Mouse (Mus musculus): Measurements from ENCODE around the gene Fbxl19.
A peak's percentile ranks its signal among the peaks of the same experiment; 100 is the strongest.
"Not testable (repeated sequence)": the region's sequence is repeated elsewhere in the genome, so short reads cannot be mapped to it uniquely, and the experiment has no call there.

Gene Fbxl19

DNA sequence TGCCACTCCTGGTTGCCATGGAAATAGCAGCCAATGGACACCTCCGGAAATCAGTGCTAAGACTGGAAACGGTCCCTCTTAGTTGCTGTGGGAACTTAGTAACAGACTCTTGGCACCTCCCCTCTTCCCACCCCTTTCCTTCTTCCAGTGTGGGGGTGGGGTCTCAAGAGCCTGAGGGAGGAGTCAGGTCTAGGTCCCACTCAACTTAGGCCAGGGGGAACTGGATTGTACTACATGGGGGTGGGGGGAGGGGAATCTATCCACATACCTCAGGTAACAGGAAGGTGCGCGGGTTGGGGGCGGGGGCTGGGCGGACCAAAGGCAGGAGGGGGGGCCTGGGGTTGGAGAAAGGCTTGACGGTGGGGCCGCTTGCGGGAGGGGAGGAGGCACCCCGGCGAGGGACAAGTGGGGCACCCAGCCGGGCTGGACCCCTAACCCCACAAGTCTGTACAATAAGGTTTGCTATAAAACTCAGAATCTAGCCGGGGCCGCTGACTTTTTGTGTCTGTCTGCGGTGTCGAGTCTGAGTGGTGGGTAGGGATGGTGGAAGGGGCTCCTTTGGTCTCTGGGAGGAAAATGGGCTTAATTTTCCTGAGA is 24.8 kb downstream of the Fbxl19 start:
- peak; percentile 96 for DNase-seq

DNA sequence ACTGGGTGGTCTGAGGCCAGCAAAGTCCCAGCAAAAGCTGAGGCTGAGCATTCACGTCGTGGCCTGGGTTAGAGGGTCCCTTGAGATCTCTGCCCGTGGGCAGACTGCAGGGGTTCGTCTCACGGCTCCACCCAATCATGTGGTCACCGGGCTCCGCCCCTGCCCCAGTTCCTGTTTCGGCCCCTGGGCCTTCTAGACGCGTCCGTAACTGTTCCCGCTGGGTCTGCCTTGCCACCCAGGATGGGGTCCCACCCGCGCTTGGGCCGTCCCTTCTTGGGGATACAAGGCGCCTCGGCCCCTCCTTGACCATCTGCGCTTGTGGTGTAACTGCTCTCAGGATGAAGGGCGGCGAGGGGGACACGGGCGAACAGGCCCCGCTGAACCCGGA is 25.3 kb downstream of the Fbxl19 start, which contains the start of gene Orai3:
Gene Orai3, plus strand, starts transcription at position 165 of the 388 bp plus-strand sequence.
- peak; percentile 94 for DNase-seq

DNA sequence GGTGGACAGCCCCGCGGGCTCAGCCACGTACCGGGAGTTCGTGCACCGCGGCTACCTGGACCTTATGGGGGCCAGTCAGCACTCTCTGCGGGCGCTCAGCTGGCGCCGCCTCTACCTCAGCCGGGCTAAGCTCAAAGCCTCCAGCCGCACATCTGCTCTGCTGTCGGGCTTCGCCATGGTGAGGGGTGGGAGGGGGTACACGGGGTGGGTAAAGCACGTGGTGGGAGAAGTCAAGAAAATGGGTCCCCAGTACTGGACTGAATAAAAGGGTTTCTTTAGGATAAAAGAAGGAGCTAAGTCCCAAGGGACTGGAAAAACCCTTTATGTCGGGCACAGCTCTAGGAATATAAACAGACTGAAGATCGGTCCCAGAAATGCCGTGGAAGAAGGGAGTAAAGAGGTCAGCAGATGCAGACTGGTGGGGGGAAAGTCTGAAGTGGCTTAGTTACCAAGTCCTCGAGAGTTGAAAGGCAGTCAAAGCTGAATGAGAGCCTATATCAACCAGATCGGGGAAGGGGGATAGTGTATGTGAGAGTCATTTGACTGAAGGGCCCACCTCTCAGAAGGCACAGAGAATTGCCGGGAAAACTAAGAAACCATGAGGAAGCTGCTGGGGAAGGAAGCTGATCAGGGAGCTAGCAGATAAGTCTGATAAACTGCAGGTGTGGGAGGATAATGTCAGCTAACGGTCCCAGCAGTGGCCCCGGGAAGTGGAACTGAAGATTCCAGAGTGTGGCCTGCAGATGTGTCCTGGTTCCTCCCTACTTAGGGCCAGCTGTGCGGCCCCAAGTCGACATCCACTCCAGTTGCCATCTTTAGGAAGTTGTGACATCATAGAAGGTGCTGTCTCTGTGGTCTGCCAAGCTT is 25.9 kb downstream of the Fbxl19 start:
- DNase-seq = peak; percentile 26

DNA sequence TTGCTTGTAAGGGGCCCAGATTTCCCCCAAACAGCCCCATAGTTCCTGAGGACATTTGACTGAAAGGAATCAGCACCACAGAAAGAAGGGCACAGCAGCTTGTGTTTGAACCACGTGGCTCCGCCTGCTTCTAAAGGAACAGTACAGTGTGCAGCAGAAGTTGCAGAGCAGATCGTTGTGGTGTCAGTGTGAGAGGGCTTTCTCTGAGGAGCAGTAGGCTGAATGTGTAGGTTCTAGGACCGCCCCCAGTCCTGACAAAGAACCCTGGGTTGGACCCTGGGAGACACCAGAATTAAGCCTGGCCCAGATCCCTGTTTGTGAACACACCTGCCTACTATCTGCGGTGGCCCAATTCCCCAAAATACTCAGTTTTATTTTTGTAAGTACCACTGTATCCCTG is 26.9 kb downstream of the Fbxl19 start:
- DNase-seq = no peak

DNA sequence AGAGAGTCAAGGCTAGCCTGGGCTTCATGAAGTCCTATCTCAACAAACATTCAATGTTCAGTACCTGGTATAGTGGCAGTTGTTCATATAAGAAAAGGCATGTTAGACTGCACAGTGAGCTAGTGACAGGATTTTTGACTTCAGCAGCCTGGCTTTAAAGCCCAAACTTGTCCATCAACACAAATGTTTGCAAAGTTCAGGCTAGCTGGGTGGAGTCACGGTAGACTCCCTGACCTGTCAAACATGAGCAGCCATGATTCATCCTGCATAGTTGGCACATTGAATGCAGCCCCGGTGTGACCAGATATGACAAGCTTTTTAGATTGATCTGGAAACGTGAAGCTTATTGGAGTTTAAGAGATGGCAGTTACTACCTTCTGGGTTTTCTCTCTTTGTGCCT is 27.7 kb downstream of the Fbxl19 start:
- DNase-seq = no peak

DNA sequence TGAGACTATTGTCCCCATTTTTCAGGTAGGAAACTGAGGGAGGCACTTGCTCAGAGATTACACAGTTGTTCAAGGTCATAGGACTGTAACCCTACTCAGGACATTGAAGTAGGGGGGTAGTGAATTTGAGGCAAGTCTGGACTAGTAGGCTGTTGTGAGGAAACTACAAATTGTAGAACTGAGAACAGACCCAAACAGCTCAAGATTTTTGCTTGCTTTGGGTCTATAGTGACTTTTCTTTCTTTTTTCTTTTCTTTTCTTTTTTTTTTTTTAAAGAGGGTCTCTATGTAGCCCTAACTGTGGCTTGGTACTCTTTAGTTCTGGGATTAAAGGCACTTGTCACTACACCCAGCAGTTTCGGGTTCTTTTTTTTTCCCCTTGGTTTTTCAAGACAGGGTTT is 28.2 kb downstream of the Fbxl19 start:
- DNase-seq = no peak

DNA sequence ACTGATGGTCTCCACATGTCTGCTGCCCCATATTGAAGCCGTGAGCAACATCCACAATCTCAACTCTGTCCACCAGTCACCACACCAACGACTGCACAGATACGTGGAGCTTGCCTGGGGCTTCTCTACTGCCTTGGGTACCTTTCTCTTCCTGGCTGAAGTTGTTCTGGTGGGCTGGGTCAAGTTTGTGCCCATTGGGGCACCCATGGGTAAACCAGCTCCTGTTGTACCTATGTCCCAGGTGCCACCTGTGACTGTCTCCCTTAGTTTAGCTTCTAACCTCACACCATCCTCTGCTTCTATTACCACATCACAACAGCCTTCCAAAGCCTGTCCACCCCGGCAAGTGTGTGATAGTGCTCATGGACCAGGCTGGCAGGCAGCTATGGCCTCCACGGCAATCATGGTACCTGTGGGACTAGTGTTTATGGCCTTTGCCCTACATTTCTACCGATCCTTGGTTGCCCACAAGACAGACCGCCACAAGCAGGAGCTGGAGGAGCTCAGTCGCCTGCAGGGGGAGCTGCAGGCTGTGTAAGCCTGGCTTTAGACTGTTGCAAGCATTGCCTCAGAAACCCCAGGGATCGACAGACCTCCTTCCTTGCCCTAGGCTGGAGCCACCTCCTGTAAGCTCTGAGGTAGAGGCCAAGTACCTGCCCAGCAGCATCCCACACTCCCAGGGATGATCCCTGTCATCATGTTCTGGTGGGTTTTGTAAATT is 29.5 kb downstream of the Fbxl19 start:
- DNase-seq = peak; percentile 84

DNA sequence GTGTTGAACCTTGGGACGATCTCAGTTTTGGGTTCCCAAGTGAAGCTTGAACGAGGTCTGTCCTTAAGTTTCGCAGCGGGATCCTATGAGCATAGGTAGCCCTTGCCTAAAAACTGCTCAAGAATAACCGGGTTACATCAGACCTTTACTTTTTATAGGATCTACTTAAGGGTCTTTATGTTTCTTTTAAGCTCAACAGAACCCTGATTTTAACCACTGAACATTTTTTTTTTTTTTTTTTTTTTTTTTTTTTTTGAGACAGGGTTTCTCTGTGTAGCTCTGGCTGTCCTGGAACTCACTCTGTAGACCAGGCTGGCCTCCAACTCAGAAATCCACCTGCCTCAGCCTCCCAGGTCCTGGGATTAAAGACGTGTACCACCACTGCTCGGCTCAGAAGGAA is 31.5 kb downstream of the Fbxl19 start:
- DNase-seq = not testable (repeated sequence)

DNA sequence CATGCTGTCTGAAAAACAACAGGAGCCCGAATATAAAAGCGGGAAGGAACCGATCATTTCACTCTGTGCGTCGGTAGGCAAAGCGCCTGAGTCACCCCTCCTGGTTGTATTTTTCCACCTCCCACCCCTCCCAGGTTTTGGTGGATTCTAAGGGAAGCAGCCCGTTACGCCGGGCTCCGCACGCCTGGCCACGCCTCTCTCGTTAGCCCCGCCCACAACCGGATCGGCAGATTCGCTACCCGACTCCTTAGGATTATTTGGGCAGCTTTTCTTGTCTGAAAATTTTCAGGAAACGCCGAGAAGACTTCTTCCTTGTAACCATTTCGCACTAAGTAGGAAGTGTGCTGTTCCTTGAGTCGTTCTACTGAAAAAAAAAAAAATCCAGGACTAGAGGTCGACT is 32.1 kb downstream of the Fbxl19 start, which contains the start of gene Setd1a:
Gene Setd1a, plus strand, starts transcription at position 245 of the 400 bp plus-strand sequence.
- DNase-seq = peak; percentile 95

DNA sequence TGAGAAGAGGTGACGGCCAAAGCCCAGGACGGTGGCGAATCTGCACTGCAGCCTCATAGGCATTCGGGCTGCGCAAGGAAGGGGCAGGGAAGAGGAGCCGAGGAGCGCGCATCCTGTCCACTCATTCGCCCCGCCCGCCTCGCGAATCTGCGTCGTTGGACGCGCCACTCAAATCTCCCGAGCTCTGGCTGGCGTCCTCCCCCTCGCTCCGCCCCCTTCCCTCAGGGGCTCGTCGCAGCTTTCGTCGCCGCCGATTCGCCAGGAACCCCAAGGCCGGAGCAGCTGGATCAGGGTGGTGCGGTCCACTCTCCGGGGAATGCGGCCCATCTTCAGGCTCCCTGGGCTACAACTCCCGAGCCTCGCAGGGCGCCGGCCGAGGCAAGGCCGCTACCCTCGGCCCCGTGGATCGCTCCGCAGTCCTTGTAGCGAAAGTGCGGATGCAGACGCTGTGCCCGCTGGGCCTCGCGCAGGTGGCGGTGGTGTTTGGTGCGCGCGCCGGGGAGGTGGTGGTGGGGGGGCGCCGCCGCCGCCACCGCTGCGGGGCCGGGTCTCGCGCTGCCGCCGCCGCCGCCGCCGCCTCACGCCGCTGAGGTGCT is 32.6 kb downstream of the Fbxl19 start:
- peak; percentile 99 for DNase-seq

DNA sequence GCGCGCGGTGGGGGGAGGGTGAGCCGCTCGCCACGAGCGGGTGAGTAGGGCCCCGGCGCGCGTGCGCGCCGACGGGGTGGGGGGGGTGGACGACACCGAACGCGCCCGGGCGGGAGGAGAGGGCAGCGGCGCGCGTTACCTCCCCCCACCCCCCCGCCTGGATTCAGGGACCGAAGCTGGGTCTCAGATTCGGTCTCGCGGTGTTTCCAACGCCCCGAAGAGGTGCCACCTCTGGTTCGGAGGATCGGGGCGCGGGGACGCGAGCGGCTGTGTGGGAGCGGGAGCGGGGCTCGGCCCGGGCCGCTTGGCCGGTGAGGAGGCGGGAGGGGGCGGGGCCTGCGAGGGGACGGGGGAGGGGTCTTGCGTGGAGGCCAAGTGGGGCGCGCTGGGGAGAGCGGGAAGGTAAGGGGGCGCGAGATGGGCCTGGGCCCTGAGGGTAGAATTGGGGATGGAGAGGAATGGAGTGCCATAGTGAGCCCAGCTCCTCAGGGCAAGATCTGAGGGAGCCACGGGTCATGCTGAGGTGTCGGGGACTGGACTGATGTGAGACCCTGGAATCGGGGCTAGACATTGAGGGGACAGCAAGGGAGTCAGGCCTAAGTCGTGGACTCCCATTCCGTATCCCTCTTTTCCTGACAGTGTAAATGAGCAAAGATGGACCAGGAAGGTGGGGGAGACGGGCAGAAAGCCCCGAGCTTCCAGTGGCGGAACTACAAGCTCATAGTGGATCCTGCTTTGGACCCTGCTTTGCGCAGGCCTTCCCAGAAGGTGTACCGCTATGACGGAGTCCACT is 33.3 kb downstream of the Fbxl19 start:
- peak; percentile 83 for DNase-seq

DNA sequence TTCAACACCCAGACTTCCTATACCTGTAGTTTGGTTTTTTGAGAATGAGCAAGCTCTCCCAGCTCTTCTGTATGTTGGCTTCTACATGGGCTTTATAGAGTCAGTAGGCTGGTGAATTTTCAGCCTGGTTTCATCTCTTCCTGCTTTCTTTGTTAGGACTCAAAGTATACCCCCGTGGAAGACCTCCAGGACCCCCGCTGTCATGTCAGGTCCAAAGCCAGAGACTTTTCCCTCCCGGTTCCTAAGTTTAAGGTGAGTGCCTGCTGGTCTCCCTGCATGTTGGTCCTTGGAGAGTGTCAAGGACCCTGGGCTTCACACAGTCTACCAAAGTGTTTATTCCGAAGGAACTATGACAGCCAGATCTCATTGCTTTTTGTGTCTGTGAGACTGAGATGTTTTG is 34.0 kb downstream of the Fbxl19 start:
- no peak for DNase-seq

DNA sequence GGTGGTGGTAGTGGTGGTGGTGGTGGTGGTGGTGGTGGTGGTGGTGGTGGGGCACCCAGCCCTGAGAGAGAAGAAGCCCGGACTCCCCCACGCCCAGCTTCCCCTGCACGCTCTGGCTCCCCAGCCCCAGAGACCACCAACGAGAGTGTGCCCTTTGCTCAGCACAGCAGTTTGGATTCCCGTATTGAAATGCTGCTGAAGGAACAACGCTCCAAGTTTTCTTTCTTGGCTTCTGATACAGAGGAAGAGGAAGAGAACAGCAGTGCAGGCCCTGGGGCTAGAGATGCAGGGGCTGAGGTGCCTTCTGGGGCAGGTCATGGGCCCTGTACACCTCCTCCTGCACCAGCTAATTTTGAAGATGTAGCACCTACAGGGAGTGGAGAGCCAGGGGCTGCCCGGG is 41.0 kb downstream of the Fbxl19 start, which contains the start of gene Gm49388:
Gene Gm49388, plus strand, starts transcription at position 301 of the 400 bp plus-strand sequence.
- no peak for DNase-seq

DNA sequence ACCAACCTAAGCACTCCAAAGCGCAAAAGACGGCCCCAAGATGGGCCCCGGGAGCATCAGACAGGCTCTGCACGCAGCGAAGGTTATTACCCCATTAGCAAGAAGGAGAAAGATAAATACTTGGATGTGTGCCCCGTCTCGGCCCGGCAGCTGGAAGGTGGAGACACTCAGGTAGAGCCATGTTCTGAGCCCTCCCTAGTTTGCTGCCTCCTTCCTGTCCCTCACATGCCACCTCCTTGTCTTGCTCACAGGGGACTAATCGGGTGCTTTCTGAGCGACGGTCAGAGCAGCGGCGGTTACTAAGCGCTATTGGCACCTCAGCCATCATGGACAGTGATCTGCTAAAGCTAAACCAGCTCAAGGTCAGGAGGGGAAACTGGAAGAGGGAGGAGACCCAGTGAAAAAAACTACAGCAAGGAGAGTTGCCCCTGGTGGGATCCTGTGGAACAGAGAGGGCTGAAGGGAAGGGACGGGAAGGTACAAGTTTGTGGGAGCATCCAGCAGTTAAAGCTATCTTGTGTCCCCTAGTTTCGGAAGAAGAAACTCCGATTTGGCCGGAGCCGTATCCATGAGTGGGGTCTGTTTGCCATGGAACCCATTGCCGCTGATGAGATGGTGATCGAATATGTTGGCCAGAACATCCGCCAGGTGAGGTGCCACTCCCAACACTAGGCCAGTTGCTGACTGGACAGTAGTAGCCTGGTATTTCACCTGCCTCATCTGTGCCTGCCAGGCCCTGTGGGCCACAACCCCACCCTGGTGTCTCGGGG is 52.9 kb downstream of the Fbxl19 start:
- no peak for DNase-seq

DNA sequence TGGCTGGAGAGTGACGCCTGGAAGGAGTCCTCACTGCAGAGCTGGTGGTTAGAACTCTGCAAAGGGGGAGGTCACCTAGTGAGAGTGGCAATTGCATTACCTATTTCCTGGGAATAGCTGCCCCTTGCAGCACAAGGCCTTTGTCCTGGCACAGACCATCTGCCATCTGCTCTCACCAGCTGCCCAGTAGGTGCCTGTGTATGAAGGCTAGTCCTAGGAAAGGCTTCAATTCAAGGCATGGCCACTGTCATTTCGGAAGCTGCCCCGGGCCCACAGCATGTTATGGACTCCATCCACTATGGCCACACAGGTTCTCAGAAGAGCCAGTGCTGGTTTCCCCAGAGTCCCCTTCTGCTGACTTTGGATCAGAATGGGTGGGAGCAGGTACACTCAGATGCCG is 54.2 kb downstream of the Fbxl19 start:
- DNase-seq = no peak

DNA sequence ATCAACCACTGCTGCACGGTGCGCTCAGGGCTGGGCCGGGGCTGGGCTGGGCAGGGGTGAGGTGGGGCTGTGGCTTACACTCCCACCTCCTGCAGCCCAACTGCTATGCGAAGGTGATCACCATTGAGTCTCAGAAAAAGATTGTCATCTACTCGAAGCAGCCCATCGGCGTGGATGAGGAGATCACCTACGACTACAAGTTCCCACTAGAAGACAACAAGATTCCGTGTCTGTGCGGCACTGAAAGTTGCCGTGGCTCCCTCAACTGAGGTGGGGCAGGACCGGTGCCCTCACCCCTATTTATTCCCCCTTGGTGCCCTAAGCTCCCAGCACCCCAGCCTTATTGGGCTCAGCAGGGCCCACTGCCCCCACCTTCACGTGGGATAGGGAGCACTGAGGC is 54.9 kb downstream of the Fbxl19 start:
- no peak for DNase-seq

DNA sequence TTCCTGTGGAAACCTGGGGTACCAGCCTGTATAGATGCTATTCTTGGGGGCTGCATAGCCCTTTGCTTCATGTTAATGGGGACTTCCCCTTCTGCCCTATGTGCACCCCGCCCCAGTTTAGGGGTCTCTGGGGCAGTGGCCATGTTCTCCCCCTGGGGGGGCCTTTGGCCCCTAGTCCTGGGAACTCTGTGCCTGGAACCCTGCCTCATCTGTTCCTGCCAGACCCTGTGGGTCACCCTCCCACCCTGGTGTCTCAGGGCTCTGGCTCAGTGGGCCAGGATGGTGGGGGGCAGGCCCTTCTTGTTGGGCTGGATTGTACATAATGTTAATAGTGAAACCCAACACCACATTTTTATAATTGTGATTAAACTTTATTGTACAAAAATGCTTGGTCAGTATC is 55.4 kb downstream of the Fbxl19 start:
- DNase-seq = no peak

DNA sequence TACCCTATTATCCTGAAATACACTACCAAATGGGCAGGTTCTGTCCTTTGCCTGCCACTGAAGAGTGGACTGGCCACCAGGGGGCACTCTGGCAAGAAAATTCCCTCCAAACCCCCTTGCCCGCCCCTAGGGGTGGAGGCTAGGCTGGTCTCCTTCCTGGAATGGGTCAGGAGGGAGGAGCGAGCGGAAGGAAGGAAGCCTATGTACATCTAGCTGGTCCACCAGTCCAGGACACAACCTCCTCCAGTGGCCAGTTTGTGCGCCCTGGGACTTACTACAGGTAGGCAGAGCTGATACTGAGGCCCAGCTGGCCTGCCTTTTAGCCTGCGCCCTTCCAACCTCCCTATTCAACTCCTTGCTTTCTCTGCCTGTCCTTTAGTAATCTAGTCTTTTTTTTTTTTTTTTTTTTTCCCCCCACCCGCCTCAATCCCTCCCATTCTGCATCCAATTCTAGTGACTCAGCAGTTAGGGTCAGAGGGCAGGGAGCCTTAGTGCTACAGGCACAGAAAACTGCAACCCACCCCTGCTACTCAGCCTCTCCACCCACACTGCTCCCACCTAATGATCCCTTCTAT is 56.2 kb downstream of the Fbxl19 start, which contains the start of gene Hsd3b7:
Gene Hsd3b7, plus strand, starts transcription at position 170 of the 575 bp plus-strand sequence.
- peak; percentile 97 for DNase-seq

DNA sequence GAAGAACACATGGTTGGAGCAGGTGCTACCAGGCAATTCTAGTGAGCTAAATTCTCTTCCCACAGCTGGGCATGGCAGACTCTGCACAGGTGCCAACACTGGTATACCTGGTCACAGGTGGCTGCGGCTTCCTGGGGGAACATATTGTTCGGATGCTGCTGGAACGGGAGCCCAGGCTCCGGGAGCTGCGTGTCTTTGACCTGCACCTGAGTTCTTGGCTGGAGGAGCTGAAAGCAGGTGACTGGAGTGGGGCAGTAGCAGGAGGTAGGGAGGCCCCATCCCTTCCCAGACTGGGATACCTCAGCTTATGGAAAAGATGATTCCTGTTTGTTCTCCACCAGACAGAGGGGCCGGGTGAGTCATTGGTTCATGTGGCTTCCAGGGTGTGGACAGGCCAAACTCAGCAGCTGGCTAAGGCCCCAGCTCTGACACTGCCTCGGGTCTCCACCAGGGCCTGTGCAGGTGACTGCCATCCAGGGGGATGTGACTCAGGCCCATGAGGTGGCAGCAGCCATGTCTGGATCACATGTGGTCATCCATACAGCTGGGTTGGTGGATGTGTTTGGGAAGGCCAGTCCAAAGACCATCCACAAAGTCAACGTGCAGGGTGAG is 56.8 kb downstream of the Fbxl19 start:
- DNase-seq = no peak

DNA sequence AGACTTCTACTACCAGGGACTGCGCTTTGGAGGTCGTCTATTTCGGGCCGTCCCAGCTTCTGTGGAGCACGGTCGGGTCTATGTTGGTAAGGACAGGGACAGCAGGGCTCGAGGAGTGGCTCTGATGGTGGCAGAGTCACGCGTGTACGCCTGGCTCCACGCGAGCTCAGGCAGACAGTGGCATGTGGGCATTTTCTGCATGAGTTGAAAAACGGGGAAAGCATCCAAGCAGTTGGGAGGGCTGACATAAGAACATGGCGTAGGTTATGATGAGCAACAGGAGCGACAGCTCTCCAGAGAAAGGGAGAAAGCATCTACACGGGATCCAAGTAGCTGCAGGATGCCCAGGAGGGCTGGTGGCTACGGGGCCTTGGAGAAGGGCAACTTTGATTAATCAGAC is 58.0 kb downstream of the Fbxl19 start:
- DNase-seq = no peak

DNA sequence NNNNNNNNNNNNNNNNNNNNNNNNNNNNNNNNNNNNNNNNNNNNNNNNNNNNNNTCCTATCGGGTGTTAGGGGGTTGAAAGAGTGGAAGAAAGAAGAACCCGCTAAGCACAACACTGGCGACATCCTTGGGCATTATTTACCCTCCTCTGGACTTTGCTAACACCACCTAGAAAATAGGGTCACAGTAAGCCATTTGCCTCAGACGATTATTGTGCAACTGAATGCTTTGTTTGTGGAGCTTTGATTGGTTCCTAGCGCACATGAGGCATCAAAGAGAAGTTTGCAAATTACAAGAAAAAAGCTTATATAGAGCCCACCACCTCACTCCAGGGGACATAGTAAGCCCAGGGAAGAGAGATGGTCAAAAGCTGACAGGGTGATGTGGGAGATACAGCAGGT is 64.5 kb downstream of the Fbxl19 start:
- no peak for DNase-seq
